Mouse (Mus musculus) bone marrow macrophage, adult 2 months (primary cell): Measurements from ENCODE around the gene Pcyt1a.

Experiments
- CTCF ChIP-seq: IDR thresholded peaks from 2 replicates; pipeline ENCODE4 v1.5.1; 2012; ENCODE audit warnings: low read depth, mild to moderate bottlenecking, low read length, moderate library complexity
- POLR2A ChIP-seq: IDR thresholded peaks from 2 replicates; pipeline ENCODE4 v1.6.1; 2012; ENCODE audit warnings: mild to moderate bottlenecking, low read depth, low read length, borderline replicate concordance

DNA sequence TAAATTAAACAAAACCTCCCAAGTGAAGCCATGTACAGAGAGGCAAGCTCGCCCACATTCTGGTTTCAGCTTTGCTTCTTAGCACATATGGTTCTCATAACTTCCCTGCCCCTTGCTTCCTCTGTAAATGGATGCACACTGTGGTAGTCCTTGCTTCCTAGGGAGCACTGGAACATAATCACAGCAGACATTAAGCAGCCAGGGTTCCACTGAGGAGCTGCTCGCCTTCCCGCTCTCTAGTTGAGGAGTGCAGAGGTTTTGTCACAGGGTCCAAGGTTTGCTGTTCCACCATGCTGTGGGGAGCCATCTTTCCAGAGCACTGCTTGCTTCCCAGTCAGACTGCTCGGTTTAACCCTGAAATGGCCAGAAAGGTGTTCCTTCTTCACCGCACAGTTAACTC, 23.9 kb downstream of the Pcyt1a start:
- TF ChIP-seq CTCF (no peak), POLR2A (no peak)
